Mouse (Mus musculus) megakaryocyte, adult 5-6 weeks (primary cell): ENCODE data around the gene Tgm5. TPM values are rescaled to one million over a fixed set of nuclear protein-coding genes. Genes with fewer than 3 reads are reported as not detected.
"Not testable (repeated sequence)": the region's sequence is repeated elsewhere in the genome, so short reads cannot be mapped to it uniquely, and the experiment has no call there.

Experiments
- ATAC-seq: 2 replicates; pipeline ENCODE4 v1.8.0; 2016; ENCODE audit warnings: mild to moderate bottlenecking, inconsistent platforms; ENCODE audit not compliant: poor library complexity, severe bottlenecking
- total RNA-seq, 2 experiments: library from RNA; stranded (forward) in 1 of 2; stranded (reverse) in 1 of 2; fragments of 153-499, 151-499 nt in 1 of 2; fragments of 221-1000, 200-1000 nt in 1 of 2; gene quantifications; 2 replicates each; pipeline versions ENCODE4 v1.2.3 to v1.2.4; 2015 to 2017

Gene Tgm5
- not detected in 2 replicates for total RNA-seq (2015)
- total RNA-seq (2017), result not detected in 2 replicates

- no peak for ATAC-seq
Observed at GRCm38 (mm10) chr2:121085480-121086185, at the start of gene Tgm5. Tgm5 (minus strand) TSS chr2:121085841.

GRCm38 (mm10) chr2:121132822-121133221 lies 47.2 kb upstream of the Tgm5 start:
- no peak for ATAC-seq

GRCm38 (mm10) chr2:121128865-121129620 lies 43.4 kb upstream of the Tgm5 start:
- no peak for ATAC-seq

DNA sequence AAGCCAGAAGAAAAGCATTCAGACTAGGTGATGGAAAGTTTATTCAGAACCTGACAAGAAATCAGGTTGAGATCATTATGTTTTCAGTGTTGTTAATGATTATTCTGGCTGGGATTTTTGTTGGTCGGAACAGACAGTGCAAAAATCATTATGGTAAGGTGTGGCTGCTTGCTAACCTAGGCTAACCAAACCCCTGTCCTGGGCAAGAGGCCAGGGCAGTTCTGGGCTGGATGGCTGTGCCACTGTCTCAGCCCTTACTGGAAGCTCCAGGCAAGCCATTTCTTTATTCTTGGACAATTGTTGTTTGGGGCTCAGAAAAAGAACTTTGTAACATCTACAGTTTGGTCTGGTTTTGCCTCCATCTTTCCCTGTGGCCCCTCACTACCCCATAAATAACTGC lies 41.9 kb upstream of the Tgm5 start:
- no peak for ATAC-seq

GRCm38 (mm10) chr2:121126302-121126701 lies 40.7 kb upstream of the Tgm5 start:
- not testable (repeated sequence) for ATAC-seq

DNA sequence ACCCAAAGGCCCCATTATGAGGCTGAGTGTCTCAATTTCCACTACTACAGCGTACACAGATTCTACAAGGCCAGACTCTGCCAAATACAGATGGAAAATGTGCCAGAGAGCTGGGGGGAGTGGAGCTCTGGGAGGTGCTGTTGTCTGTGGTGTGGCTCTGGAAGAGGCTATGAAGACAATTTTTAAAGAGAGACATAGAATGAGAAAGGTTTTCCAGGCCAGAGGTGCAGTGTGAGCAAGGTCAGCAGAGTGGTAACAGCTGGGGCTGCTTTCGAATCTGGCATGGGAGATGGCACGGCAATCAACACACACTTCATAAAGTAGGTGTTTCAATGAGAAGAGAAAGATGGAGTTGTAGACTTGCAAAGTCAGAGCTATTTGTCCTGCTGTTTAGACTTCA lies 33.6 kb upstream of the Tgm5 start:
- ATAC-seq, result no peak

- no peak for ATAC-seq
Observed at GRCm38 (mm10) chr2:121115418-121115817, 29.8 kb upstream of the Tgm5 start.

GRCm38 (mm10) chr2:121109695-121110094 lies 24.1 kb upstream of the Tgm5 start, which contains the start of gene Tgm7:
Tgm7 (minus strand) TSS chr2:121109795.
- no peak for ATAC-seq

DNA sequence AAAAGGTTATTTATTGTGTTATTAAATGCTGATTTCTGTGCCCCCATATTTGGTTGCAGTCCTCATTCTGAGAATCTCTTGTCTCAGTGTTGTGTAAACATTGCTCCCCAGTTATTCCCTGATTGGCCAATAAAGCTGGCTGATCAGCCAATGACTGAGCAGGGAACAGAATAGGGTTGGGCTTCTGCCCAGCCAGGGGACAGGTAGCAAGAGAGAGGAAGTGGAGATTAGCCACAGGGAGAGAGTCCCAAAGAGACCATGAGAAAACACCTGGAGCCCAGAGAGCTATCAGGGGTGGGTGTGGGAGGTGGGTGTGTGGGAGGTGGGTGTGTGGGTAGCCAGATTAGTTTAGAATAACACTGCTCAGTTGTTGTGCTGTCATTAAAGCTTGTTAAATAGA lies 20.3 kb upstream of the Tgm5 start:
- no peak for ATAC-seq

- ATAC-seq, result peak; percentile 88
Observed at GRCm38 (mm10) chr2:121102051-121102450, 16.4 kb upstream of the Tgm5 start.

- ATAC-seq, result no peak
Observed at GRCm38 (mm10) chr2:121089751-121090150, 4.1 kb upstream of the Tgm5 start.

DNA sequence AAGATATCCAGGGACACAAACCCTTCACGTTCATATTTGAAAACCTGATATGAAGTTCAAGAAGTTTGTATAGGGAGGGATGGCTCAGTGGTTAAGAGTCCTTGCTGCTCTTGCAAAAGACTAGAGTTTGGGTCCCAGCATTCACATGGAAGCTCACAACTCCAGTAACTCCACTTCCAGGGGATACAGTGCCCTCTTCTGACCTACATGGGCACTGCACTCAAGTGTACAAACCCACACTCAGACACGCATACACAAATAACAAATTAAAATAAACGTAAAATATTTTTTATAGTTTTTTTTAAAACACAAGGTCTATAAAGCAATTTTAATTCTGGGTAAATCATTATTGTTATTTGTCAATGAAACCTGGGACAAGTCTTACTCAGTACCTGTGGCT lies 2.9 kb upstream of the Tgm5 start:
- no peak for ATAC-seq

DNA sequence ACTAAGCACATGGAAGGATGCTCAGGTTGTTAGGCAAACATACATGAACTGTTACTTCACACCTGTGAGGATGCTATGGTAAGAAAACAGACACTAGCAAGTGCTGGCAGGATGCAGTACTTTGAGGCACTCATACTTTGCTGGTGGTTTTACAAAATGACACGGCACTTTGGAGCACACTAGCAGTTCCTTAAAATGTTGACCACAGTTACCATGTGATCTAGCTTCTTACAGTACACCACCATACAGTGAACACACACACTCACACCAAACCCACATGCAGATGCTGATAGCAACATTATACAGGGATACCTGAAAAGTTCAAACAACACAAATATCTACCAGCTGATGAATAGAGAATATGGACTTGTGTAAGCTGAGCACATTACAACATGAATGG lies 3.0 kb downstream of the Tgm5 start:
- peak; percentile 96 for ATAC-seq

DNA sequence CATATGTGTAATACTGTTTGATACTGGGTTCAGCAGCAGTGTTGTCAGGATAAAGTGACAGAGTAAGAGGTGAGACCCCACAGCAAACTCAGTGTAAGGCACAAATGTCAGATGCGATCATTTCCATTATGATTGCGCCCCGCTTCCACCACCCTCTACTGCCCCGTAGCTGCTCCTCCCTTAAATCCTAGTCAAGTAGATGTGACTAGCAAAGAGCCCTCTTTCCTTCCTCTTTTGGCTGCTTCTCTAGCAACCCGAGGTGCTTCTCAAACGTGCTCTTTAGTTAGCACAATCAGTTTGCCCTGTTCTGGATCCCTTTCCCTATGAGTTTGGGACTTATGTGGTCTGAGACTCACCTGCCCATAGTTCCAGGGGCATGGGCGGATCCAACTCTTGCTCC lies 10.9 kb downstream of the Tgm5 start:
- peak; percentile 64 for ATAC-seq

- ATAC-seq, result no peak
Observed at GRCm38 (mm10) chr2:121071871-121072270, 13.8 kb downstream of the Tgm5 start.

DNA sequence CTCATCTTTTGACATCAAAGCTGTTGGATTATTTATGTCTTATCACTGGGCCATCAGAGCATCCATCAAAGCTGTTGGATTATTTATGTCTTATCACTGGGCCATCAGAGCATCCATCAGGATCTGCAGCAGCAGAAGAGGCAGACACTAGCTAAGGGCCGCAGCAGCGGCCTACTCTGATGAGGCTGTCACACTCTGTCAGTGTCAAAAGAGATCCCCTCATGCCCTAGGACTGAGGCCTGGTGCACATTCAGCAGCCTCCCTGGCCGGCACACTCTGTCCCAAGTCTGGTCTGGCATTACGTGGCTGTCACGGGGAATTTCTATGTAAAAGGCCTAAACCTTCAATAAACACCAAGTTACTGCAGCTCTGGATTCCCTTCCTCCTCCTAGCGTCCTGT lies 16.1 kb downstream of the Tgm5 start:
- ATAC-seq, result no peak

DNA sequence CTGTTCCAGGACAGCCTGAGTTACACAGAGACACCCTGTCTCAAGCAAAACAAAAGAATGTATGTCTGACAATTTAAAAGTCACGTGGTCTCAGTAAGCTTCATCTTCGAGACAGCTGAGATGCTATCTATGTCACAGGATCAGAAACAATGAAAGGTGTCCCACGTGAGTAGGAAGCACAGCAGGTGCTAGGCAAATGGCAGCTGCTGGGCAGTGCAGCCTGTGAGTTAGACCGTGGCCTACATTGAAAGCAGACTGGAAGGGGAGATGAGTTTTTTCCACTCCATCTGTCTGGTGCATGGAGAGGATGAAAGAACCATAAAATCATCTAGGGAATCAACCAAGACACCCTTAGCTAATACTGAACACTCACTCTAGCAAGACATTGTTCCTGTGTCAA lies 18.5 kb downstream of the Tgm5 start:
- no peak for ATAC-seq

DNA sequence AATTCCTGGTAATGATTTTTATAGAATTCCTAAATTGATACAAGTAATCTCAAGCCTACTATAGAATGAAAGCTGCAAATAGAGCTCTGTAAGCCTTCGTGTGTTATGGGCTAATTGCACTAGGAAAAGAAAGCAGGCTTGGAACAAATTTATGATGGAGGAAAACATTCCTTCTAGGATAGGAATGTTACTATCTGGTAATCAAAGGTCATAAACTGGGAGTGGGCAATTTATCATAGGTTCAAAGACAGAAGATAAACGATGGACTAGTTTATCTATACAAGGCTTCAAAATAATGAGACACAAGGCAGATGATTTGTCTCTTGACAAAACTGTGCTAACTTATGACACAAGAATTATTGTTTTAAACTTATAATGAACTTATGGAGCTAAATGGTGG lies 24.3 kb downstream of the Tgm5 start:
- ATAC-seq, result no peak

GRCm38 (mm10) chr2:121057997-121058396 lies 27.6 kb downstream of the Tgm5 start:
- ATAC-seq, result no peak

GRCm38 (mm10) chr2:121055915-121056314 lies 29.7 kb downstream of the Tgm5 start:
- ATAC-seq, result no peak

- no peak for ATAC-seq
Observed at GRCm38 (mm10) chr2:121054060-121054459, 31.6 kb downstream of the Tgm5 start.

GRCm38 (mm10) chr2:121052176-121052575 lies 33.5 kb downstream of the Tgm5 start:
- no peak for ATAC-seq
